Mouse (Mus musculus) forebrain, postnatal 0 days (tissue): Measurements from ENCODE around the gene Ugt1a9. TPM values are rescaled to one million over a fixed set of nuclear protein-coding genes. Genes with fewer than 3 reads are reported as not detected.
A peak's percentile ranks its signal among the peaks of the same experiment; 100 is the strongest.
"Not testable (repeated sequence)": the region's sequence is repeated elsewhere in the genome, so short reads cannot be mapped to it uniquely, and the experiment has no call there.

Experiments
- ATAC-seq: fragments of 200-750 bp; cut with Nextera tagmentation; 2 replicates; pipeline ENCODE4 v1.8.0; 2017; ENCODE audit warnings: mild to moderate bottlenecking, moderate library complexity
- DNase-seq: peaks from one replicate; pipeline ENCODE4 v3.0.0-alpha.2; 2015
- H3K27ac ChIP-seq: fragments of 300-500 bp; sonication (generic); 2 replicates; pipeline ENCODE4 v1.5.1; 2014; ENCODE audit warnings: low read depth, mild to moderate bottlenecking, antibody characterized with exemption, low read length, moderate library complexity, mixed read lengths
- H3K27me3 ChIP-seq: fragments of 300-500 bp; sonication (generic); 2 replicates; pipeline ENCODE4 v1.6.1; 2014; ENCODE audit warnings: mild to moderate bottlenecking, low read length, mixed read lengths; ENCODE audit not compliant: insufficient read depth
- H3K36me3 ChIP-seq: fragments of 300-500 bp; sonication (generic); 2 replicates; pipeline ENCODE4 v1.6.1; 2014; ENCODE audit warnings: mild to moderate bottlenecking, moderate library complexity; ENCODE audit not compliant: insufficient read depth
- H3K4me1 ChIP-seq: fragments of 300-500 bp; sonication (generic); 2 replicates; pipeline ENCODE4 v1.6.1; 2014; ENCODE audit warnings: antibody characterized with exemption; ENCODE audit not compliant: insufficient read depth
- H3K4me2 ChIP-seq: fragments of 300-500 bp; sonication (generic); 2 replicates; pipeline ENCODE4 v1.6.1; 2014; ENCODE audit warnings: low read depth, mild to moderate bottlenecking, moderate library complexity
- H3K4me3 ChIP-seq: fragments of 300-500 bp; sonication (generic); 2 replicates; pipeline ENCODE4 v1.5.1; 2014; ENCODE audit warnings: low read depth, low read length, mixed read lengths
- H3K9ac ChIP-seq: fragments of 300-500 bp; sonication (generic); 2 replicates; pipeline ENCODE4 v1.6.1; 2014; ENCODE audit warnings: mild to moderate bottlenecking
- H3K9me3 ChIP-seq: fragments of 300-500 bp; sonication (generic); 2 replicates; pipeline ENCODE4 v1.6.1; 2016; ENCODE audit warnings: low read length
- CTCF ChIP-seq: sonication (generic); IDR thresholded peaks from 2 replicates; pipeline ENCODE4 v1.5.1; 2016; ENCODE audit warnings: antibody characterized with exemption, control low read depth, low read depth
- whole genome bisulfite sequencing: fragments of 180-500 bp; shearing (Covaris S2); extraction: QIAGEN DNeasy Blood & Tissue Kit; methylation state at CpG from one replicate; pipeline ENCODE4 v1.1.7; 2014; 5-methylcytosine and 5-hydroxymethylcytosine counted together
- polyA plus RNA-seq: library from polyadenylated mRNA; unstranded; fragments of >200 nt; fragmentation: Nextera tagmentation; extraction: Ambion mirVana; gene quantifications from 2 replicates; pipeline ENCODE4 v1.2.1, GENCODE M21; 2015
- total RNA-seq: library from RNA; depleted of rRNA; stranded (reverse); fragments of >200 nt; gene quantifications from 2 replicates; pipeline ENCODE4 v1.2.3, GENCODE M21; 2014

Gene Ugt1a9
- total and polyA plus RNA-seq, 2 experiments from 2014 or later = not detected

- H3K27ac ChIP-seq, H3K9ac ChIP-seq, H3K4me1 ChIP-seq, H3K4me3 ChIP-seq, DNase-seq, H3K27me3 ChIP-seq, H3K36me3 ChIP-seq, H3K9me3 ChIP-seq, ATAC-seq, H3K4me2 ChIP-seq: not testable (repeated sequence)
- WGBS = 20% methylated on average over 4 of the region's 4 CpGs
- peak; percentile 14; the same call in 1 of the 2 replicates for TF ChIP-seq CTCF
These were observed 50.0 kb downstream of the Ugt1a9 start for GRCm38 (mm10) chr1:88120550-88120949.

- not testable (repeated sequence) for H3K4me3 ChIP-seq, H3K27me3 ChIP-seq, H3K9ac ChIP-seq, H3K27ac ChIP-seq, H3K36me3 ChIP-seq, H3K9me3 ChIP-seq, H3K4me2 ChIP-seq, DNase-seq, ATAC-seq, H3K4me1 ChIP-seq
- WGBS = no CpG with 5 or more reads among the region's 1 CpGs
- peak; percentile 23; the same call in 1 of the 2 replicates for TF ChIP-seq CTCF
These were observed 50.9 kb downstream of the Ugt1a9 start for GRCm38 (mm10) chr1:88121521-88121920.

- TF ChIP-seq CTCF = peak; percentile 32
- WGBS = 74% methylated on average over 4 of the region's 4 CpGs
- not testable (repeated sequence) for ATAC-seq
These were observed 55.3 kb downstream of the Ugt1a9 start for GRCm38 (mm10) chr1:88125827-88126360.

GRCm38 (mm10) chr1:88129091-88129490 is 58.5 kb downstream of the Ugt1a9 start:
- H3K9me3 ChIP-seq, H3K27ac ChIP-seq, ATAC-seq, H3K27me3 ChIP-seq, H3K36me3 ChIP-seq, DNase-seq, H3K9ac ChIP-seq, H3K4me2 ChIP-seq, H3K4me3 ChIP-seq, H3K4me1 ChIP-seq: not testable (repeated sequence)
- 96% methylated on average over 2 of the region's 2 CpGs for whole genome bisulfite sequencing

More at GRCm38 (mm10) chr1:88125827-88126360, 55.3 kb downstream of the Ugt1a9 start:
- not testable (repeated sequence) for H3K9ac ChIP-seq, H3K4me3 ChIP-seq, H3K4me1 ChIP-seq, H3K9me3 ChIP-seq, H3K36me3 ChIP-seq, H3K27ac ChIP-seq, H3K27me3 ChIP-seq, DNase-seq, H3K4me2 ChIP-seq

GRCm38 (mm10) chr1:88130223-88130622 is 59.6 kb downstream of the Ugt1a9 start:
- 94% methylated on average over 1 of the region's 1 CpGs for WGBS
- H3K4me2 ChIP-seq, ATAC-seq: not testable (repeated sequence)

GRCm38 (mm10) chr1:88133908-88134456 is 63.4 kb downstream of the Ugt1a9 start:
- no peaks in the 10 kb centered on the region for H3K27me3 ChIP-seq
- H3K4me2 ChIP-seq = no peak overlapping the region
- H3K9me3 ChIP-seq = no peaks in the 10 kb centered on the region
- H3K27ac ChIP-seq = peak overlapping the region; percentile 45; the same call in 1 of the 2 replicates
- DNase-seq (no peak), ATAC-seq (peak; percentile 25)
- WGBS = 28% methylated on average over 3 of the region's 3 CpGs
- H3K4me3 ChIP-seq = no peak overlapping the region
- no peak for TF ChIP-seq CTCF
- no peaks in the 10 kb centered on the region for H3K36me3 ChIP-seq
- no peak overlapping the region for H3K9ac ChIP-seq
- no peaks in the 10 kb centered on the region for H3K4me1 ChIP-seq

More at GRCm38 (mm10) chr1:88130223-88130622, 59.6 kb downstream of the Ugt1a9 start:
- H3K27me3 ChIP-seq, H3K9ac ChIP-seq, H3K4me3 ChIP-seq, H3K9me3 ChIP-seq, H3K4me1 ChIP-seq, H3K27ac ChIP-seq, DNase-seq, H3K36me3 ChIP-seq: not testable (repeated sequence)

DNA sequence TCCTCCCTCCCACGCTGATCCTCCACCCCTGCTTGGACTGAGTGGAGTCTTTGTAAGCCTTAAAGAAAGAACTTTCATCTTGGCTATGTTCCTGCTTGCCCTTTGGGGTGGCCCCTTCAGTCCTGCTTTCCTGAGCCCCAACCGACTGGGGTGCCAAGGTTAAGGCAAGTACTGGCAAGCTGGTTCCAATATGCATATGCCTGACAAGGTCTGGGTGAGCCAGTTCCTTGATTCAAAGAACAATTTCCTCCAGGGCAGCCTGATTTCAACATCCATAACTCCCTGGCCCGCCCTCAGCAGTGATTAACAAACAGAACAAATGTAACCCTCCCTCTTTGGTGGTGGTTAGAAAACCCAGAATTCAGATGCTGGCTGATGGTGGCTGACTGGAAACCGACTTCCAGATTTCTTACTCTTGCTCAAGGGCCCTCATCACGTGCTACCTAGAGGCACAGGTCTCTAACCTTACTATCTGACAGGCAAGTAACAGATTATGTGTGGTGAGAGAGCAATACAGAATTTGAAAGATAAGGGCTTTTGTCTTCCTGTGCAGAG is 63.9 kb downstream of the Ugt1a9 start, which contains the start of gene Ugt1a6a:
Gene Ugt1a6a (plus strand): TSS at position 353 of the 555 bp plus-strand sequence.
- not testable (repeated sequence) for H3K27me3 ChIP-seq, H3K4me3 ChIP-seq, H3K4me2 ChIP-seq, H3K9me3 ChIP-seq, H3K36me3 ChIP-seq, H3K9ac ChIP-seq, H3K4me1 ChIP-seq
- DNase-seq = peak; percentile 47
- 32% methylated on average over 5 of the region's 5 CpGs for WGBS
- ATAC-seq = peak; percentile 85
- peak within 1 kb of the TSS; percentile 45; the same call in 1 of the 2 replicates for H3K27ac ChIP-seq

GRCm38 (mm10) chr1:88135229-88135904 is 64.8 kb downstream of the Ugt1a9 start:
- H3K4me2 ChIP-seq, H3K9ac ChIP-seq, H3K27ac ChIP-seq, H3K27me3 ChIP-seq, H3K4me1 ChIP-seq, DNase-seq, H3K4me3 ChIP-seq, H3K9me3 ChIP-seq, H3K36me3 ChIP-seq: not testable (repeated sequence)
- WGBS = 74% methylated on average over 5 of the region's 6 CpGs
- ATAC-seq = peak; percentile 36; the same call in 1 of the 2 replicates
